Mouse (Mus musculus) C2C12 (cell line): ENCODE results near the gene Rbm17.

Source experiments
- CEBPB ChIP-seq: IDR thresholded peaks from one replicate; pipeline ENCODE4 v1.6.1; 2011; ENCODE audit warnings: low read depth, mild to moderate bottlenecking, control low read depth, moderate library complexity
- CTCF ChIP-seq: IDR thresholded peaks from one replicate; pipeline ENCODE4 v1.5.1; 2011; ENCODE audit not compliant: control insufficient read depth, insufficient read depth, insufficient read length
- FOSL1 ChIP-seq: IDR thresholded peaks from one replicate; pipeline ENCODE4 v1.8.0; 2011; ENCODE audit warnings: mild to moderate bottlenecking, low read length; ENCODE audit not compliant: poor library complexity, insufficient read depth, severe bottlenecking
- MAX ChIP-seq: IDR thresholded peaks from one replicate; pipeline ENCODE4 v1.6.1; 2011; ENCODE audit warnings: mild to moderate bottlenecking, control low read depth
- USF1 ChIP-seq: IDR thresholded peaks from one replicate; pipeline ENCODE4 v1.6.1; 2011; ENCODE audit warnings: low read depth, mild to moderate bottlenecking, control low read depth, moderate library complexity

DNA sequence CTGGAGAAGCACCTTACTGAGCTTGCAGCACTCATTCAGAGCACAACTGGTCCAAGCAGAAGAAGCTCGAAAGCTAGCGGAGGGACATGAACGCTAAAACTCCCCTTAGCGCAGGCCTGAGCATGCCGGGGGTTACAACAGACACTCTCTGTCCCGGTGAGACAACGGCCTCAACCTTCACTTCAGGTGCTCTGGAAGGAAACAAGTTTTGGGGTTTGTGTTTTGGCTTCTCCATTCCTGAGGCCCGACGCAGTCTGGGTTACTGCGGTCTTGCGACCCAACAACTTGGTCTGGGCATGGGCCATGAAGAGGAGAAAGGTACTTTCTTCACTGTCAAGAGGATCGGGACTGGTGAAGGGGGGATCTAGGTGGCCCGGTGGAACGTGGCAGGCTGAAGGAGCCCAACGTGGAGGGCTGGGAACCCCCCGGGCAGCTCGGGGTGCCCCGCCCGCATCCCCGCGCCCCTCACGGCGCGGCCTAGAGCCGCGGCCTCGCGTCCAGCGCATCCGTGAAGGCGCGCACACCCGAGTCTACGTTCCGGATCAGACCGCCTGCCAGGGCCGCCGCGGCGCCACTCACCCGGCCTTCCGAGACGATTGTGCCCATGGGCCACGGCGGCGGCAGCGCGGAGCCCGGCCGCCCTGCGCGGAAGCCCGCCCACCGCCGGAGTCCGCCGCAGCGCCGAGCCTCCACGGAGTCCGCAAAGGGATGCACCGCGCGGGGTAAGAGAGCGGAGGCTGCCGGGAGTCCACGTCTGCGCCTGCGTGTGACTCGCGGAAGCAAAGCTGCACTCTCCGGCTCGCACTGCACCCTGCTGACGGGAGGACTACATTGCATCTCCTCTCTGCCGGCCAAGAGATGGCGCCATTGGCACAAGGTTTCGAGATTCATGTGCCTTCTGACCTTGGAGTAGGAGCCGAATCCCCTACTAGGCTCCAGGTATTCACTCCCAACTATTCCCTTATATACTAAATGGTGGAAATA, 1.2 kb downstream of the Rbm17 start:
- TF ChIP-seq CTCF (peak; percentile 100), CEBPB (no peak), USF1 (no peak), FOSL1 (no peak), MAX (peak; percentile 59)
